Mouse (Mus musculus): ENCODE measurements around the gene Shank1.

The Shank1 gene

DNA sequence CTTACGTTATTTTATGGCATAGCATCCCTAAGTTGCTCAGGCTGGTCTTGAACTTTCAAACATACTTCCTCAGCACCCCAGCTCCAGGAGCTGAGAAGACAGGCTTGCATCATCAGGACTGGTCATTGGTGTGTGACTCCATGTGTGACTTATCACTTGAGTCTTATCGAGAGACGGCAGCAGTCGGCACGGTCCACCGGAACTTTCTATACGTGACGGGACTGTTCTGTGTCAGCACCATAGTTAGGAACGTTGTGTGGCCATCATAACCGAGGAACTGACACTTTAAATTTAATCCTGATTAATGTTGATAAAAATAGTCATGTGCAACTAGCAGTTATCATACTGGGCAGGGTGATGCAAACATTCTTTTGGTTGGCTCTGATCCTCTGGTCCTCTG lies 31.1 kb downstream of the Shank1 start:
- no peak for DNase-seq

GRCm38 (mm10) chr7:44341714-44342113 lies 31.7 kb downstream of the Shank1 start:
- no peak for DNase-seq

GRCm38 (mm10) chr7:44343459-44344015 lies 33.5 kb downstream of the Shank1 start:
- DNase-seq = peak; percentile 34

GRCm38 (mm10) chr7:44344622-44345021 lies 34.6 kb downstream of the Shank1 start:
- no peak for DNase-seq

DNA sequence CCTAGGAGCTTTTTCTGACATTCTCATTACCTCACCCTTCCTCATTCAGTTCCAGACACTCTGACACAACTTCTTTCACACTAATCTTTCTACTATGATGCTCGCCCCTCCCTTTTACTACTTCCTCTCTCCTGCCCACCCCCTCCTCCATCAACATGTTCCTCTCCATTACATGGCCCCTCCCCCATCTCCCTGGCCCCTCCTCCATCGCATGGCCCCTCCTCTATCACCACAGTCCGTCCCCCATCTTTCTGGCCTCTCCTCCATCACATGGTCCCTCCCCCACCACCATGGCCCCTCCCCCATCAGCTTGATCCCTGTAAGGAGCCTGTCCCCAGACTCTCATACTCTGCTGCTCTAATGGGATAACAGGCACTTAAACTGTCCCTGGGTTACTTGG lies 39.0 kb downstream of the Shank1 start:
- DNase-seq = no peak

DNA sequence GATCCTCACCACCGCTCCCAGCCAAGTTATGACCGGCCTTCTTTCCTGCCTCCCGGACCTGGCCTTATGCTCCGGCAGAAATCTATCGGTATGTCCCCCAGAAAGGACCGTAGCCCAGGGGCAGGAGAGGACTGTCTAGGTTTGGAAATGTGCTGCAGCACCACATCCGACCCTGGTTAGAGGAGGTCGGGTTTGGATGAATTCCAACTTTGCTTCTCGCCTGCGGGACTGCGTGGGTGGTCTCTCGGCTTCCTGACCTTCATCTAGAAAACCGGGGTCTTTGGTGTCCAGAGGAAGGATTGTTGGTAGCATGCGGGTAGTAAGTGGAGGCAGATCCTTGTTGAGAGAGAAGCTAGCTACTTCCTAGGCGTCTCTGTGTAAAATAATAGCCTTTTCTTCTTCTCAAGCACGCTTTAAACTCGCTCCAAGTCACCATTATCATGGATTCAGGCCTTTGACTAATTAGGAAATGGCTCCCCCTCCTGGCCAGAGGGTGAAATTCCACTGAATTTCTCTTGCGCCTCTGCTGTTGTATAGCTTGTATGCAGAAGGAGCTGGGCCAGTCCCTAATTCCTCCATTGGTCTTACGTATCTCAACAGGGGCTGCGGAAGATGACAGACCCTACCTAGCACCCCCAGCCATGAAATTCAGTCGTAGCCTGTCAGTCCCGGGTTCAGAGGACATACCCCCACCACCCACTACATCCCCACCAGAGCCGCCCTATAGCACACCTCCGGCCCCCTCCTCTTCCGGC lies 41.1 kb downstream of the Shank1 start:
- DNase-seq = peak; percentile 91 to 93

- peak; percentile 37 to 48 for DNase-seq
Observed at GRCm38 (mm10) chr7:44351881-44352749, 42.1 kb downstream of the Shank1 start.

DNA sequence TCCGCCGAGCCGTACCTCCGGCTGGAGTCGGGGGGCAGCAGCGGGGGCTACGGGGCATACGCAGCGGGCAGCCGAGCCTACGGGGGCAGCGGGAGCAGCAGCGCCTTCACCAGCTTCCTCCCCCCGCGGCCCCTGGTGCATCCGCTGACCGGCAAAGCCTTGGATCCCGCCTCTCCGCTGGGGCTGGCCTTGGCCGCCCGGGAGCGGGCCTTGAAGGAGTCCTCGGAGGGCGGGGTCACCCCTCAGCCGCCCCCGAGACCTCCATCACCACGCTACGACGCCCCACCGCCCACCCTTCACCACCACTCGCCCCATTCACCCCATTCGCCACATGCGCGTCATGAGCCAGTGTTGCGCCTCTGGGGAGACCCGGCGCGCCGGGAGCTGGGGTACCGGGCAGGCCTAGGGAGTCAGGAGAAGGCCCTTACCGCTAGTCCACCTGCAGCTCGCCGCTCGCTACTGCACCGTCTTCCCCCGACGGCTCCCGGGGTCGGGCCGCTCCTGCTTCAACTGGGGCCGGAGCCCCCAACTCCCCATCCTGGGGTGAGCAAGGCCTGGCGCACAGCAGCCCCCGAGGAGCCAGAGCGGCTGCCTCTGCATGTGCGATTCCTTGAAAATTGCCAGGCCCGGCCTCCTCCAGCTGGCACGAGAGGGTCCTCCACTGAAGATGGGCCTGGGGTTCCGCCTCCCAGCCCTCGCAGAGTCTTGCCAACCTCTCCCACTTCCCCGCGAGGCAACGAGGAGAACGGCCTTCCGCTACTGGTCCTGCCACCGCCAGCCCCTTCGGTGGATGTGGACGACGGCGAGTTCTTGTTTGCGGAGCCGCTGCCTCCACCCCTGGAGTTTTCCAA lies 42.9 kb downstream of the Shank1 start:
- peak; percentile 54 to 58 for DNase-seq

DNA sequence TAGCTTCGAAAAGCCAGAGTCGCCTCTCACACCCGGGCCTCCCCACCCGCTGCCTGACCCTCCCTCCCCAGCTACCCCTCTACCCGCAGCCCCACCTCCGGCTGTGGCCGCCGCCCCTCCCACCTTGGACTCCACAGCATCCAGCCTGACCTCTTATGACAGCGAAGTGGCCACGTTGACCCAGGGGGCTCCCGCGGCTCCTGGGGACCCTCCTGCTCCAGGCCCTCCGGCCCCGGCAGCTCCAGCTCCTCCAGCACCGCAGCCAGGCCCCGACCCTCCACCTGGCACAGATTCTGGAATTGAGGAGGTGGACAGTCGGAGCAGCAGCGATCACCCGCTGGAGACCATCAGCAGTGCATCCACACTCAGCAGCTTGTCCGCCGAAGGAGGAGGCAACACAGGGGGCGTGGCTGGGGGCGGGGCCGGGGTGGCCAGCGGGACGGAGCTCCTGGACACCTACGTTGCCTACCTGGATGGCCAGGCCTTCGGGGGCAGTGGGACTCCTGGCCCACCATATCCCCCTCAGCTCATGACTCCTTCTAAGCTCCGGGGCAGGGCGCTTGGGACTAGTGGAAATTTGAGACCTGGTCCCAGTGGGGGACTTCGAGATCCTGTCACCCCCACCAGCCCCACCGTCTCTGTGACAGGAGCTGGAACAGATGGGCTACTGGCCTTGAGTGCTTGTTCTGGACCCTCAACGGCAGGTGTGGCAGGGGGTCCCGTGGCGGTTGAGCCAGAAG lies 43.7 kb downstream of the Shank1 start:
- DNase-seq = peak; percentile 69 to 70

DNA sequence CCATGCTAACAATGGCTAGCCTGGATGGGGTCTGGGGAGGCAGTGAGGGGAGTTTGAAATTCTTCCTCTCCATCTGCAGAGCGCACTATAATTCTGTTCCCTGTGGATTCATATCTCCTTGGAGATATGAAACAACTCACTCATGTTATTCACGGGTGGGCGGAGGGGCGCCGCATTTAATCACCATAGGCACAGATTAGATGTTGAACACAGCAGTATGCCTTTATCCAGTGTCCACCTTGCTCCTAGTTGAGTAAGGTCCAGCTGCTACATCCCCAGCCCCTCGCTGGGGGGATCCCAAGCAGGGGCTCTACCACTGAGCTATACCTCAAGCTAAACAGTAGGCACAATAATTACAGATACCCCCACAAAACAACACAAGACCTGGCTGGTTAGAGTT lies 45.4 kb downstream of the Shank1 start:
- no peak for DNase-seq

- peak; percentile 49 to 59 for DNase-seq
Observed at GRCm38 (mm10) chr7:44356590-44357481, 46.8 kb downstream of the Shank1 start.

GRCm38 (mm10) chr7:44357531-44357930 lies 47.5 kb downstream of the Shank1 start:
- DNase-seq = no peak

DNA sequence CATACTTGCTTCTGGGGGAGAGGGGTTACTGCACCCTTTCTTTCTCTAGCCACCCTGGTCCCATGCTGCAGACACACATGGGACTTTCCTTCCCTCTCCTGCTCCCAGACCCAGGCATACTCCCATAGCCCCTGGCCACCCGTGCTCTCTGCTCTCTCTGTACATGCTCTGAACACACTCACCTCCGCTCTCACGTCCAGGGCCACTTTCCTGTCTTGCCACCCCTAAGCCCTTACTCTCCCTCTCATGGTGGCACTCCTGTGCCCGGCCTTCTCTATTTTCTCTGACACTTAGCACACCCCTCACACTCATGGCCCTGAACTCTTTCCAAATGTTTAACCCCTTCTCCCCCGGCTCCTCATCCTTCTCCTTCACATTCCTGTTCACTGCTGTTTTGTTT lies 48.0 kb downstream of the Shank1 start:
- DNase-seq = peak in 1 of 2 experiments; percentile 31

- peak; percentile 77 to 79 for DNase-seq
Observed at GRCm38 (mm10) chr7:44358886-44359654, 49.0 kb downstream of the Shank1 start.

GRCm38 (mm10) chr7:44359908-44360672 lies 50.0 kb downstream of the Shank1 start:
- peak; percentile 97 to 98 for DNase-seq

DNA sequence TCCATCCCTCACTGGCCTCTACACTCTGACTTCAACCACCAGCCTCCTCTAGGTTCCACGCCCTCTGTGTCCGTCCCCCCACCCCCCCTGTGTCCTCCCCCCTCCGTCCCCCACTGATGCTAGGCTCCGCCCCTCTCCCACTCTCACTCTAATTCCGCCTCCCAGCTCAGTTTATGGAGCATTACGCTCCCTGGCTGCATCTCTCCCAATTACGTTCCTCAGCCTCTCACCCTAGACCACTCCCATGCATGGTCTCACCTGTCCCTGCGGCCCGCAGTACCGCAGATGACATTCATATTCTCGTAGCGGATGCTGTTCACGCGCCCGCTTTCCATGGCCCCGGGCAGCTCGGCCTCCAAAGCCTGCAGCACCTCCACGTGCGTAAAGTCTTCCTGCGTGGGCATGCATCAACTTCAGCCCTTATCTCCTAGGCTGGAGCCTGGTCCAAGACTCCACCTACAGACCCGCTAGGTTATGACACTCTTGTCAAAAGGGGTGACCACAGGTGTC lies 50.8 kb downstream of the Shank1 start:
- peak; percentile 63 to 73 for DNase-seq

DNA sequence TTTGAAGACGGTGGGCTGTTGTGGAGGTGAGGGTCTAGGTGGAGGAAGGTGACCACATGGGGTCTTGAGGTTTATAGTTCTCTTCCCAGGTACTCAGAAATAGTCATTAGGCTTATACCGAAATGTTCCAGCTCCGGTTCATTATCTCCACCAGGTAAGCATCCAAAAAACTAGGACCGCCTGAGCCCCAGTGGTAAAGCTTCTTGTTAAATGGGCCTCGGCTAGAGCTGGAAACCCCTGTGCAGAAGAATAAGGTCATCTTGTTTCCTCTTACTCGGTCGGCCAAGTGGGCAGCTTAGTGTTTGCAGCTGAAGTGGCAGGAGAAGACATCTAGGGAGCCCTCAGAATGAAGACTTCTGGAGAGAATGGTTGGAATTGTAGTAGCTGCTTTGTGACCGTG lies 62.6 kb downstream of the Shank1 start:
- DNase-seq = no peak

- no peak for DNase-seq
Observed at GRCm38 (mm10) chr7:44373460-44373859, 63.4 kb downstream of the Shank1 start.

Data from cerebellum, postnatal 10 days (tissue).